Mouse (Mus musculus) left cerebral cortex, postnatal 10 days (tissue): Measurements from ENCODE around the gene Gabrg1. TPM values are rescaled to one million over a fixed set of nuclear protein-coding genes. Genes with fewer than 3 reads are reported as not detected.
A peak's percentile ranks its signal among the peaks of the same experiment; 100 is the strongest.

Source experiments
- DNase-seq, 2 experiments: peaks; one replicate each; pipeline ENCODE4 v3.0.0; 2021 to 2022; ENCODE audit warnings: low spot score in 2 of 2, mixed read lengths in 1 of 2; ENCODE audit errors: extremely low spot score in 1 of 2
- intact Hi-C: fragments of 180-260 bp; cut with DNase I; formaldehyde crosslinking; loops from one replicate; pipeline ENCODE4 v1.15.1; 2025
- total RNA-seq, 2 experiments: library from RNA; stranded (reverse); gene quantifications; 2 replicates each; pipeline ENCODE4 v1.2.3; 2021

Gabrg1 gene
- total RNA-seq = 10 to 100 TPM; 23.0 to 26.1 TPM

GRCm38 (mm10) chr5:70842192-70843095, at the start of gene Gabrg1:
Gene Gabrg1 (minus strand): TSS chr5:70842617.
- intact Hi-C loops = no loop called here

GRCm38 (mm10) chr5:70884026-70884425, 41.6 kb upstream of the Gabrg1 start:
- intact Hi-C loops = no loop called here
- DNase-seq = no peak

More at GRCm38 (mm10) chr5:70842192-70843095, at the start of gene Gabrg1:
- peak; percentile 42 to 82 for DNase-seq

DNA sequence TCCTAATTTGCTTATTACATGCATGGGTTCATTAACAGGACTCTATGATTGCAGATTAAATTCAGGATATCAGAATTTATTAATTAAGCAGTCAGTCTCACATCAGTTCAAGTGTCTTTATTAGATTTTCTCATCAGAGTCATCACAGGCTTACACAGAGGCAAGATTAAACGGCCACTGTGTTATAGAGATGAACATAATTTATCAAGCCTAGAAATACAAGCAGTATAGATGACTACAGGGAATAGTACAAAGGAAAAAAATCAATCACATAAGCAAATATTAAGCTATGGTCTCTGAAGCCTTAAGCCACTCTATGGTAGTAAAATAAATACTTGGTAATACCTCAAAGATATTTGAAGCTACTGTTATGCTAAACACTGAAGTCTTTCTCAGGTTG, 27.7 kb upstream of the Gabrg1 start:
- intact Hi-C loops = no loop called here
- DNase-seq = no peak

DNA sequence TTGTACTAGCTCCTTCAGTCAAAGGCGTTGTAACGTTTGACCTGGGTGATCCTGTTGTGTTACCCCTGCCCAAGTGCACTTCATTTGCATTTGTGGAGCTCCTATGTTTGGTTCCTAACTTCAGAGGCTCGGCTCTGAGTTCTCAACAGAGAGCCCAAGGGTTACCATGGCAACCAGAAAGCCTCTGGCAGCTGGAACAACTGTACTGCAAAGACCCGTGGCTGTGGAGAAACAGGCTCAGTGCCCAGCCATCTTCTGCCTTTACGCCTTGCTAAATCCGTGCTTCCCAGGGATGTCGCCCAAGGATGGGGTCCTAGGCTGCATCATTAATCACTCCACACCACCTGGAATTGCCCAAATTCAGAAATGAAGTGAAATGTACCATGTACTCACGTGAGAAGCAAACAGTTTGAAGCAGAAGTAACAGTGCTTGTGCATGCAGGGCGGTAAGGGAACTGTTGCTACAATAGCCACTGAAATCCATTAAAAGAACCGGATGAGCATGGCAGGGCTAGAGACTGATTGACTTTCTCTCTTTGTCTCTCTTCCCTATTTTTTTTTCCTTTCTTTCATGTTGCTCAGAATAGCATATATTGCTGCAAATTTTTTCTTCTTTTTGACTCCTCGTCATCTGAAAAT, 798 bp upstream of the Gabrg1 start:
- intact Hi-C loops = no loop called here
- DNase-seq = peak; percentile 74 to 88

GRCm38 (mm10) chr5:70818681-70819080, 23.7 kb downstream of the Gabrg1 start:
- intact Hi-C loops = no loop called here
- no peak for DNase-seq

GRCm38 (mm10) chr5:70736156-70736555, 106.3 kb downstream of the Gabrg1 start:
- DNase-seq = no peak
- intact Hi-C loops = no loop called here

GRCm38 (mm10) chr5:70704361-70704760, 138.1 kb downstream of the Gabrg1 start:
- intact Hi-C loops = no loop called here
- no peak for DNase-seq
